ENCODE assay signal across 9 mouse cellular contexts in the genomic region with DNA sequence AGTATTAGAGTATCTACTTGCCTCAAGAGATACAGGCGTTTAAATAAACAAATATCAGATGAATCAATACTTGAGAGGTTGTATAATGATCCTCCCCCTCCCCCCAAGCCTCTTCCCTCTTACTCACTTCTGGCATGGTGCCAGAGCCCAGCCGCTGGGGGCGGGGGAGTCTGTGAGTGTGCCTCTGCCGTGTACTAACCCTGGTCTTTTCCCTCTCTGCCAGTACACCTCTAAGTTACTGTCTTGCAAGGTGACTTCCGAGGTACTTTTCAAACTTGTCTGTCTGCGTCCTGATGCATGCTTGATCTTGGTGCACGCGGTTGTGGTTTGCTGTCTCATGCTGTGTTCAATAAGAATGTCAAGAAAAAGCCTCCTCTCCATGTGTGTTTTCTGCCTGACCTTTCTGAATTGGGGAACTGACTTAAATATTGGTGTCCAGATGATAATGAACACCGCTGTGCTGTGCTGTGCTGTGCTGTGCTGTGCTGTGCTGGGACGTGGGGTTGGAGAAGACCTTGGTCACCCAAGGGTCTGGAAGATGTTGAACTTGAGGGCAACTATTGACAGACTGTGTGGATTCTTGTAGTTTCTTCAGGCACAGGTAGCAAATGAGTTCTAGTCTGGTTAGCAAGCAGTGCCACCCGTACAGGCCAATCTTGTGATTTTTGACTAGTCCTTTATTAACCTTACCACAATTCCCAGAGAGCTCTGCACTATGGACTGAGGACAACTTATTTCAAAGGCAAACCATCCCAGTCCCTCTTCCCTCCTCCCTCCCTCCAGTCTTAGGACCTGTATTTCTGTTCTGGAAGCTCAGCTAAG. TPM values are rescaled to one million over a fixed set of nuclear protein-coding genes. Genes with fewer than 3 reads are reported as not detected.
A peak's percentile ranks its signal among the peaks of the same experiment; 100 is the strongest.
DNase-seq lines count a peak whose midpoint lies in the region; ATAC-seq lines count a peak whose summit lies in the region.
"Had no signal": no experiment of that assay in that cellular context is flagged by ENCODE, and none has a peak within 500 bp of the region (broad histone marks: within the 10 kb centered on the region; RNA-seq: fewer than 3 reads in every experiment).

No protein-coding gene starts in this region.

- ATAC-seq in heart, embryonic 16.5 days (replicated peaks; ENCODE audit: extremely low read depth, insufficient read depth, low FRiP score) = 0 out of 2 replicates have a peak, but pooled peaks have one; percentile 26
- ATAC-seq in cerebellum, adult (ENCODE audit: insufficient number of reproducible peaks, low FRiP score, low TSS enrichment) = no peak
- ATAC-seq in erythroblast, adult 5-6 weeks (replicated peaks; ENCODE audit: low FRiP score, poor library complexity, severe bottlenecking) = no peak

- 0 out of 2 replicates have a peak overlapping the region, but pooled peaks have one; percentile 32 for H3K27ac ChIP-seq in heart, embryonic 16.5 days (ENCODE audit: low read length)

- no peaks in the 10 kb centered on the region for H3K27me3 ChIP-seq in heart, embryonic 16.5 days (ENCODE audit: control insufficient read depth, insufficient read depth, low read length)
- H3K27me3 ChIP-seq: megakaryocyte, embryonic 14.5 days had no signal

- no peak overlapping the region for H3K9ac ChIP-seq in heart, embryonic 16.5 days (ENCODE audit: low read length)

- peaks cover 43% of the 10 kb centered on the region for H3K4me1 ChIP-seq in heart, embryonic 16.5 days (ENCODE audit: control insufficient read depth, insufficient read depth, low read length)

- H3K9me3 ChIP-seq in heart, embryonic 16.5 days (replicated peaks; ENCODE audit: control insufficient read depth, low read length) = no peaks in the 10 kb centered on the region

- intact Hi-C loops in left cerebral cortex, postnatal 4 days (cut with DNase I) = no loop called here
- intact Hi-C loops in left cerebral cortex, postnatal 25 days (cut with DNase I) = no loop called here

- H3K36me3 ChIP-seq in heart, embryonic 16.5 days (ENCODE audit: control insufficient read depth, insufficient read depth) = no peaks in the 10 kb centered on the region; the same call in 1 of the 2 replicates

- H3K4me2 ChIP-seq in heart, embryonic 16.5 days (ENCODE audit: low read depth, low read length) = no peak overlapping the region

- DNase-seq in left cerebral cortex, postnatal 4 days = peak; percentile 66
- DNase-seq in left cerebral cortex, postnatal 25 days (ENCODE audit: low spot score in 2 of 2) = no peak
- peak; percentile 87 for DNase-seq in adrenal gland, adult 2 months
- peak; percentile 50 for DNase-seq in lung, postnatal 25 days (ENCODE audit: low spot score)
- no peak for DNase-seq in right cerebral cortex, adult 18-20 months

- H3K4me3 ChIP-seq in heart, embryonic 16.5 days (ENCODE audit: low read length) = no peak overlapping the region
- H3K4me3 ChIP-seq: megakaryocyte, embryonic 14.5 days had no signal

- WGBS in heart, embryonic 16.5 days = 45% methylated on average over 11 of the region's 11 CpGs

RNA-seq across cellular contexts. Expression of gene D630039A03Rik, which starts 29.8 kb away (rescaled TPM):
- not detected for total RNA-seq in left cerebral cortex, postnatal 4 days (2021)
- total RNA-seq in left cerebral cortex, postnatal 25 days (2021) = under 1 TPM; 0.16 to 0.25 TPM
- 10 to 100 TPM; 11.5 to 11.6 TPM for total RNA-seq in adrenal gland, adult 2 months (2021)
- polyA plus RNA-seq in adrenal gland, adult 2 months (2012; rRNA removed) = 3.8 and 4.9 TPM in 2 replicates
- polyA plus RNA-seq in heart, embryonic 16.5 days (2015; fragmentation: Nextera tagmentation; extraction: Ambion mirVana) = 0.09 and 0.49 TPM in 2 replicates
- total RNA-seq in erythroblast, adult 5-6 weeks (2015; ENCODE audit: low replicate concordance) = 0.42 TPM in 1 of 2 replicates, not detected in the other
- total RNA-seq in erythroblast, adult 5-6 weeks (2017; ENCODE audit: low replicate concordance) = 0.51 TPM in 1 of 2 replicates, not detected in the other

Comparison
In these comparisons a context has a peak if more than half of its experiments do, and no peak if none do; other contexts are left out.
1. DNase-seq: peak in left cerebral cortex, postnatal 4 days (single experiment), adrenal gland, adult 2 months (single experiment) and lung, postnatal 25 days (single experiment); none in left cerebral cortex, postnatal 25 days (0 of 2) and right cerebral cortex, adult 18-20 months (single experiment).
2. RNA of gene D630039A03Rik, which starts 29.8 kb away (total RNA-seq): 11.5 to 11.6 TPM in adrenal gland, adult 2 months; 0.42 to 0.51 TPM in erythroblast, adult 5-6 weeks, 0.16 to 0.25 TPM in left cerebral cortex, postnatal 25 days and not detected in left cerebral cortex, postnatal 4 days; every median in the first group is over 4 times any median in the second.